Mouse (Mus musculus): ENCODE data around the gene Itga9.

Itga9 gene

DNA sequence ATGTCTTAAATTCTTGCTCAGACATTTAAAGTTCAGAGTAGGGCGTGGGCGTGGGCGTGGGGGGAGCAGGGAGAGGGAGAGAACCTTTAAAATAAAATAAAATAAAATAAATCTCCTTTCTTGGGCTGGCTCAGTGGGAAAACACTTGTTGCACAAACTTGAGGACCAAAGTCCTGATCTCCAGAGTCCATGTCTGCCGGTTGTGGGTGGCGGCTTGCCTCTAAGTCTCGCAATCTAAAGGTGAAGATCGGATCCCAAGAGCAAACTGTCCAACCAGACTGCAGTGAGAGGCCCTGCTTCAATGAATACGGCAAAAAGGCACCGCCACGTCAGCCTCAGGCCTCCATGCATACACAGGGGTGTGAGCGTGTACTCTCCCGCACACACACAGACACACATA, 333.3 kb downstream of the Itga9 start:
- DNase-seq (ENCODE audit: extremely low spot score, low read depth, low spot score), result no peak

DNA sequence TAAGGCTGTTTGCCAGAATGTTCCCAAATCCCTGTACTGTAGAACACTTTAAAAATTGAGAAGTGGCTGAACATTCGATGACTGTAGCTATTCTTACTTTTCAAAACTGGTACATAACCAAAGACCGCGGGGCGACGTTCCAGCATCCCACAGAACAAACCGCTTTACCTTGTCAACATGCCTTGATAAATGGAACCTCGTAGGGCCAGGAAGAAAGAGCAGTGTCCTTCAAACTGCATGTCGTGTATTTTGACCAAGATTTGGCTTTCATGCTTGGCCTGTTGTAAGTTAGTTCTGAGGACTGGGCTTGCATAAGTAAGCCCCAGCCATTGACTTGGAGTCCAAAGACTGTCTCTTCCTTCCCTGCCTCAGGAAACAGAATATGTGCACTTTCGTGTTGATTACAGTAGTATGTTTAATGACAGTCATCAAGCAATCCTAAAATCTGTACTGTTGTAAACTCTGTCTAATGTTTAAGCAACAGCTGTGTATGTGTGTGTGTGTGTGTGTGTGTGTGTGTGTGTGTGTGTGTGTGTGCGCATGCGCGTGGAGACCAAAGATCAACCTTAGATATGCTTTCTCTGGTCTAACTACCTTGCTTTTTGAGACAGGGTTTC, 334.2 kb downstream of the Itga9 start:
- DNase-seq (ENCODE audit: extremely low spot score, low read depth, low spot score), result no peak

DNA sequence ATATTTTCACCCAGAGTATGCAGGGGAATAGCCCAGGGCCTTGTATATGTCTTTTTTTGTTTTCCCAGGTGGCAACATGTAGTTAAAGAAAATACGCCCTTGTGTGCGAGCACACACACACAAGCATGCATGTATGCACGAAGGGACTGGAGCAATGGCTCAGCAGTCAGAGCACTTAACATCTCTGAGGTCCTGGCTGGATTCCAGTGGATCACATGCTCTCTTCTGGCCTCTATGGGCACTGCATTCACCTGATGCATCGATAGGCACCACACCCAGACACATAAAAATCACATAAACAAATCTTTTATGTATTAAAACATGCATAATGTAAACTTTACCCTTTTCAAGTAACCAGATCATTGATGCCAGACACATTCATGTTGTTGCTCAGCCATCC, 335.5 kb downstream of the Itga9 start:
- DNase-seq (ENCODE audit: extremely low spot score, low read depth, low spot score), result no peak

DNA sequence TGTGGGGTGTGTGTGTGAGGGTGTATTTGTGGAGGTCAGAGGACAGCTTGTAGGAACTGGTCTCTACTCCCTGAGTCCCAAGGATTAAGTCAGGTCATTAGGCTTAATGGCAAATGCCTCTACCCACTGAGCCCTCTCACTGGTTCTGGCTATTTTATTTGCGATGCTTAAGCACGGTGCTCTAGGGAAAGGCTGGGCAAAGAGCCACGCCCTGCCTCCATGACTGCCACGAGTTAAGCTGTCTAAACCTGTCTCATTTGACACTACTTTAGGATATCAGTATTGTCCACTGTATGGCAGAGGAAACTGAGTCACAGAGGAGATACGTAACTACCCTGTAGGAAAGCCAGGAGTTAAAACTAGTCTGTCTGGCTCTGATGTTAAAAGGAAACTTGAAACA, 337.5 kb downstream of the Itga9 start:
- DNase-seq (ENCODE audit: extremely low spot score, low read depth, low spot score), result no peak

DNA sequence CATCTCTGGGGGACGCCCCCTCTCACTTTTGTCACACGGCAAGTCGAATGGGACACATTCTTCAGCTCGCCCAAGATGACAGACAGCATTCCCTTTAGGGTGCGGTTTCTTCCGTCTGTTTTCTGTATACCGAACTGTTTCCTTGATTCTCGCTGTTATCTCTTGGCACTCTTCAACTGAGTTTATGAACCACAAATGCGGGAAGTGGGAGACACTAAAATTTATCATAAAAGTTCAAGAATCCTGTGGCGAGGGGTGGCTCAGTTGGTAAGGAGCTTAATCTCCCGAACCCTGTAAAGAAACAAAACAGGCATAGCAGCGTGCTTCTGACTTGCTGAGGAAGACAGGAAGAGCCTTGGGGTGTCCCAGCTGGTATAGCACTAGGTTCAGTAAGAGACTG, 337.9 kb downstream of the Itga9 start:
- DNase-seq (ENCODE audit: extremely low spot score, low read depth, low spot score), result no peak

DNA sequence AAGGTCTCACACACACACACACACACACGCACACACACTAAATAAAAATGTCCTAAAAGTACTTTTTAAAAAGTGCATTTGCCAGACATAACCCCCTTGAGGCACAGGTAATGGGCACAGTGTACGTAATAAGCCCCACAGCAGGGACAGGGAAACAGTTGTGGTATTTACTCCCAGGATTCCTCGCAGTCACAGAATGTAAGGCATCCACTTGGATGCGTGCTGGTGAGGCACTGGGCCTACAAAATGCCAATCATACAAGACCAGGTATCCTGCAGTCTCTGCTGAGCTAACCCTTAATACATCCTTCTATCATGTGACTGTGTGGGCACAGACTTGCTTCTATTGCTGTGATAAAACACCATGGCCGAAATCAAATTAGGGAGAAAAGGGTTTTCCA, 342.0 kb downstream of the Itga9 start:
- no peak for DNase-seq (ENCODE audit: extremely low spot score, low read depth, low spot score)

DNA sequence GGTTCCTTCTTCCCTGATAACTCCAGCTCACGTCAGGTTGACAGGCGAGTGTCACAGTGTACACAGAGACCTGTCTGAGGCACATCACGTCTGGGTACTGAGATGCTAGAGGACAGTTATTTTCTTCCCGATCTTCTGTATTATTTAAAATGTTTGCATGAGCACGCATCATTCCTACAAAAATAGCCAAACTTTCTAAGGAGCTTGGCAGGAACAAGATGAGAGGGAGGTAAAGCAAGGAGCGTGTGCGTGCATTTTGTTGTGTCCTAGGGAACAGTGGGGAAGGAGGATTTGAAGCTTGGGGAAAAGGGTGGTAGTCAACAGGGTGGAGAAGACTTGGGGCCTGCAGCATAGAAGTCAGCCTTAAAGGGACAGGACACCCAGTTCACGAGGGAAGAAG, 342.6 kb downstream of the Itga9 start:
- DNase-seq (ENCODE audit: extremely low spot score, low read depth, low spot score), result no peak

DNA sequence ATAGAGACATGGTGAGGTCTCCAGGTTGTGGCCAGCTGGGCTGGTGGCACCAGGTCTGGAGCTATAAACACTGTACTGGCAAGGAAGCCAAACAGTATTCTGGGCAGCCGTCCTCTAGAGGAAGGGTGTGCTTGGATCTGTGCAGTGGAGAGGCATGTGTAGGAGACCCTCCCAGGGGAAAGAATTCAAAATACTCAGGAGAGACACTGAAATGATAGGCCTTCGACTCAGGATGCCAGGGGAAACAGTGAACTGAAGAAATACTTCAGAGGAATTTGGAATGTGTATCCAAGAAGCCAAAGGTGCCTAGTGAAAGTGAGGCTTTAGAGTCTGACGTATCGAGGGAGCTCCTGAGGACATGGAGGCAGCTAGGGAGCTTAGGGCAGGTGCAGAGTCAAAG, 343.2 kb downstream of the Itga9 start:
- no peak for DNase-seq (ENCODE audit: extremely low spot score, low read depth, low spot score)

DNA sequence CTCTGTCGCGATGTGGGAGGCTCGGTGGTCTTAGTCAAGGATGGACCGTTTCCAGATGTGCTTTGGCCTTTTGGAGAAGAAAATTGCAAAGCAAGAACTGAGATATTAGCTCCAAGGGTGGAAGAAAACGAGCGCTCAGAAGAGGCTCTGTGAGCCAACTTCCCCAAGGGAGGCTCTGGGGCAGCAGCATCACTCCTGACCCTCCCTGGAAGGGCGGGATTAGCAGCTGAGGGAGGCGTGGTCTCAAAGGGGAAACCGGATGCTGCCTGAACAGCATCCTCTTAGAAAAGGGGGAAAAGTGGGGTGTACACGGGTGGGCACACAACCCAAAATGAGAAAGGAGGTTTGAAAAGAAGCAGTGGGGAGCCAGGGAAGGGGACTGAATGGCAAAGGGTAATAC, 343.6 kb downstream of the Itga9 start:
- no peak for DNase-seq (ENCODE audit: extremely low spot score, low read depth, low spot score)
